Mouse (Mus musculus) neutrophil, adult 5-6 weeks (primary cell): Measurements from ENCODE around the gene Uchl5. TPM values are rescaled to one million over a fixed set of nuclear protein-coding genes. Genes with fewer than 3 reads are reported as not detected.

Experiments
- total RNA-seq: library from RNA; stranded (forward); fragments of 200-1000 nt; gene quantifications from 2 replicates; pipeline ENCODE4 v1.2.3, GENCODE M21; 2017

Uchl5 gene
- total RNA-seq, 1 experiment from 2014 or later: 75.3 TPM

Other genes starting within 250 kb of the Uchl5 start
- 0.12 and 0.25 TPM in 2 replicates for gene B3galt2, start 136.6 kb upstream of the Uchl5 start, total RNA-seq
- gene Cdc73, start 74.4 kb upstream of the Uchl5 start, total RNA-seq: 23.0 and 24.1 TPM in 2 replicates
- 22.7 and 23.3 TPM in 2 replicates for gene Glrx2, start 60.9 kb upstream of the Uchl5 start, total RNA-seq
- 6.2 and 6.5 TPM in 2 replicates for gene Trove2, start 204 bp upstream of the Uchl5 start, total RNA-seq
- gene Rgs2, start 226.9 kb downstream of the Uchl5 start, total RNA-seq: 428 and 439 TPM in 2 replicates